Mouse (Mus musculus): ENCODE results near the gene Mast4. TPM values are rescaled to one million over a fixed set of nuclear protein-coding genes. Genes with fewer than 3 reads are reported as not detected.

Mast4 gene
- polyA plus RNA-seq, 1 experiment from 2014 or later, result 18.9 TPM

- H3K4me1 ChIP-seq (ENCODE audit: control insufficient read depth, insufficient read depth, low read length), result no peaks in the 10 kb centered on the region
- no peaks in the 10 kb centered on the region for H3K36me3 ChIP-seq (ENCODE audit: control insufficient read depth, insufficient read depth, low read length)
- no peak overlapping the region for H3K4me2 ChIP-seq (ENCODE audit: low read depth, severe bottlenecking)
- H3K9ac ChIP-seq (ENCODE audit: low read length), result no peak overlapping the region
- ATAC-seq (ENCODE audit: insufficient number of reproducible peaks, low FRiP score, low TSS enrichment, low read depth), result no peak
- no peak overlapping the region for H3K4me3 ChIP-seq (ENCODE audit: low read depth, low read length)
- H3K27ac ChIP-seq (replicated peaks; ENCODE audit: low read depth, low read length), result no peak overlapping the region
- H3K27me3 ChIP-seq (ENCODE audit: control insufficient read depth, insufficient read depth, low read length), result no peaks in the 10 kb centered on the region
- DNase-seq (ENCODE audit: low spot score), result peak; percentile 86
- H3K9me3 ChIP-seq (ENCODE audit: control insufficient read depth, low read length), result no peaks in the 10 kb centered on the region
- 34% methylated on average over 10 of the region's 10 CpGs for WGBS
These were observed 224.4 kb downstream of the Mast4 start for GRCm38 (mm10) chr13:103109872-103110271.

DNA sequence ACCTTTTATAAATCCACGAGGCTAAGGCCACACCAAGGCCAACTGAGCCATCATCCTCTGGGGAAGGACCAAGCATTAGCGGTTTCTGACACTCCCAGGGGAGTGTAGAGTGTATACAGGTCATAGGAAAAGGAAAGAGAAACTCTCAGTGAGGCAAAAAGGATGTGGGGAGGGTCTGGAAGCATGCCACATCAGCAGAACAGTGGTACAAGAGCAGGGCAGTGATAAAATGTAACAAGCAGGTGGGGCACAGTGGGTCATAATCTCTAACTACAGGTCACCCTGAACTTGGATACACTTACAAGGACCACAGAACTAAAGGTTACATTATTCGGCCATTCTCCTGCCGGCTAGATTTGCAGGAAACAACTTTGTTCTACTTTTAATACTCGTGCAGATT is 226.9 kb downstream of the Mast4 start:
- Histone ChIP-seq H3K4me1 (ENCODE audit: control insufficient read depth, insufficient read depth, low read length) (no peaks in the 10 kb centered on the region), H3K27me3 (ENCODE audit: control insufficient read depth, insufficient read depth, low read length) (no peaks in the 10 kb centered on the region), H3K4me3 (ENCODE audit: low read depth, low read length) (no peak overlapping the region), H3K27ac (replicated peaks; ENCODE audit: low read depth, low read length) (no peak overlapping the region), H3K9ac (ENCODE audit: low read length) (no peak overlapping the region), H3K9me3 (ENCODE audit: control insufficient read depth, low read length) (no peaks in the 10 kb centered on the region), H3K36me3 (ENCODE audit: control insufficient read depth, insufficient read depth, low read length) (no peaks in the 10 kb centered on the region), H3K4me2 (ENCODE audit: low read depth, severe bottlenecking) (no peak overlapping the region)
- WGBS, result 90% methylated on average over 5 of the region's 5 CpGs
- DNase-seq (ENCODE audit: low spot score) (no peak), ATAC-seq (ENCODE audit: insufficient number of reproducible peaks, low FRiP score, low TSS enrichment, low read depth) (no peak)

- no peak overlapping the region for H3K9ac ChIP-seq (ENCODE audit: low read length)
- WGBS, result 61% methylated on average over 6 of the region's 6 CpGs
- no peak for DNase-seq (ENCODE audit: low spot score)
- no peaks in the 10 kb centered on the region for H3K4me1 ChIP-seq (ENCODE audit: control insufficient read depth, insufficient read depth, low read length)
- no peak for ATAC-seq (ENCODE audit: insufficient number of reproducible peaks, low FRiP score, low TSS enrichment, low read depth)
- H3K9me3 ChIP-seq (ENCODE audit: control insufficient read depth, low read length), result no peaks in the 10 kb centered on the region
- no peaks in the 10 kb centered on the region for H3K36me3 ChIP-seq (ENCODE audit: control insufficient read depth, insufficient read depth, low read length)
- H3K4me2 ChIP-seq (ENCODE audit: low read depth, severe bottlenecking), result no peak overlapping the region
- no peaks in the 10 kb centered on the region for H3K27me3 ChIP-seq (ENCODE audit: control insufficient read depth, insufficient read depth, low read length)
- H3K4me3 ChIP-seq (ENCODE audit: low read depth, low read length), result no peak overlapping the region
- no peak overlapping the region for H3K27ac ChIP-seq (replicated peaks; ENCODE audit: low read depth, low read length)
These were observed 231.7 kb downstream of the Mast4 start for GRCm38 (mm10) chr13:103102598-103102997.

DNA sequence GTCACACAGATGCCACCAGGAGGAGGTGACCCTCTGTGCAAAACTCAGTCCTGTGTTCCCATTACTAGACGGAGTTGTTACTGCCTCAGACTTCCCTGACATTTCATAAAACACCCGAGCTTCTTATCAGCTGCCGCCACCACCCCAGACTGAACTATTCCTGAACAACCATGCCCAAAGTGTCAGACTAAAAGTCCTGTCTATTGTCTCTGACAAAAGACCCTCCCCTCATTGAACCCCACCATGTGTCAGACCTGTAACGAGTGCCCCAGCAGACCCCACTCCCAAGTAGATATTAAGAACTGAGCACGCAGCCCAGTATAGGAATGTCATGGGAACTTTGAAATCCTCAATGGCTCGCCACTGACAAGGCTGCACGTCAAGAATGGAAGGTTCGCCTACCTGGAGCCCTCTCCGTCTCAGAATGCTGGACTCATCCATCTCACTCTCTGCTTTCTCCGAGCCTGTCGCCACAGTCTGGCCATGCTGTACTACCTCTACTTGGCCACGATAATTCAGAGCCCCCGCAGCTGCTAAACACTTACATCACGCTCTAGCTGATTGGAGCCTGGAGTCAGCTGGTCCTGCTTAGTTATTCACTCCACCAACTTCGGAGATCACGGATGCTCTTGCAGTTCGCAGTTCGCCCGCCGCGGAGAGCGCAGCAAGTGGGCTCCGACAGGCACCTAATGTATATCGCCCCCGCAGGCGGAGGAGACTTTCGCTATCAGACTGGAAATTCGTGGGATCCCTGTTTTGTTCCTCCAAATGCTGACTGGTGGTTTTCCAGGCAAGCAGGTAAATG is 237.7 kb downstream of the Mast4 start:
- peak overlapping the region; percentile 70 for H3K4me2 ChIP-seq (ENCODE audit: low read depth, severe bottlenecking)
- H3K4me1 ChIP-seq (ENCODE audit: control insufficient read depth, insufficient read depth, low read length), result no peaks in the 10 kb centered on the region; the same call in 1 of the 2 replicates
- H3K27ac ChIP-seq (replicated peaks; ENCODE audit: low read depth, low read length), result no peak overlapping the region
- 6% methylated on average over 28 of the region's 28 CpGs for WGBS
- H3K9ac ChIP-seq (ENCODE audit: low read length), result 0 out of 2 replicates have a peak overlapping the region, but pooled peaks have one; percentile 8
- no peaks in the 10 kb centered on the region for H3K9me3 ChIP-seq (ENCODE audit: control insufficient read depth, low read length)
- no peaks in the 10 kb centered on the region for H3K36me3 ChIP-seq (ENCODE audit: control insufficient read depth, insufficient read depth, low read length)
- no peaks in the 10 kb centered on the region for H3K27me3 ChIP-seq (ENCODE audit: control insufficient read depth, insufficient read depth, low read length)
- ATAC-seq (ENCODE audit: insufficient number of reproducible peaks, low FRiP score, low TSS enrichment, low read depth) (peak; percentile 82), DNase-seq (ENCODE audit: low spot score) (peak; percentile 74)
- H3K4me3 ChIP-seq (ENCODE audit: low read depth, low read length), result peak overlapping the region; percentile 31

GRCm38 (mm10) chr13:103095491-103095890 is 238.8 kb downstream of the Mast4 start:
- ATAC-seq (ENCODE audit: insufficient number of reproducible peaks, low FRiP score, low TSS enrichment, low read depth), result no peak
- Histone ChIP-seq H3K36me3 (ENCODE audit: control insufficient read depth, insufficient read depth, low read length) (no peaks in the 10 kb centered on the region), H3K4me2 (ENCODE audit: low read depth, severe bottlenecking) (no peak overlapping the region), H3K27ac (replicated peaks; ENCODE audit: low read depth, low read length) (no peak overlapping the region), H3K4me1 (ENCODE audit: control insufficient read depth, insufficient read depth, low read length) (no peaks in the 10 kb centered on the region; the same call in 1 of the 2 replicates), H3K9me3 (ENCODE audit: control insufficient read depth, low read length) (no peaks in the 10 kb centered on the region), H3K4me3 (ENCODE audit: low read depth, low read length) (no peak overlapping the region), H3K9ac (ENCODE audit: low read length) (no peak overlapping the region), H3K27me3 (ENCODE audit: control insufficient read depth, insufficient read depth, low read length) (no peaks in the 10 kb centered on the region)
- no peak for DNase-seq (ENCODE audit: low spot score)
- 79% methylated on average over 7 of the region's 7 CpGs for WGBS

- H3K9ac ChIP-seq (ENCODE audit: low read length), result no peak overlapping the region
- H3K9me3 ChIP-seq (ENCODE audit: control insufficient read depth, low read length), result no peaks in the 10 kb centered on the region
- H3K4me3 ChIP-seq (ENCODE audit: low read depth, low read length), result no peak overlapping the region
- no peaks in the 10 kb centered on the region for H3K27me3 ChIP-seq (ENCODE audit: control insufficient read depth, insufficient read depth, low read length)
- ATAC-seq (ENCODE audit: insufficient number of reproducible peaks, low FRiP score, low TSS enrichment, low read depth), result no peak
- no peaks in the 10 kb centered on the region for H3K36me3 ChIP-seq (ENCODE audit: control insufficient read depth, insufficient read depth, low read length)
- H3K4me1 ChIP-seq (ENCODE audit: control insufficient read depth, insufficient read depth, low read length), result no peaks in the 10 kb centered on the region; the same call in 1 of the 2 replicates
- DNase-seq (ENCODE audit: low spot score), result no peak
- no peak overlapping the region for H3K27ac ChIP-seq (replicated peaks; ENCODE audit: low read depth, low read length)
- no peak overlapping the region for H3K4me2 ChIP-seq (ENCODE audit: low read depth, severe bottlenecking)
- WGBS, result 80% methylated on average over 5 of the region's 5 CpGs
These were observed 239.7 kb downstream of the Mast4 start for GRCm38 (mm10) chr13:103094595-103094994.

DNA sequence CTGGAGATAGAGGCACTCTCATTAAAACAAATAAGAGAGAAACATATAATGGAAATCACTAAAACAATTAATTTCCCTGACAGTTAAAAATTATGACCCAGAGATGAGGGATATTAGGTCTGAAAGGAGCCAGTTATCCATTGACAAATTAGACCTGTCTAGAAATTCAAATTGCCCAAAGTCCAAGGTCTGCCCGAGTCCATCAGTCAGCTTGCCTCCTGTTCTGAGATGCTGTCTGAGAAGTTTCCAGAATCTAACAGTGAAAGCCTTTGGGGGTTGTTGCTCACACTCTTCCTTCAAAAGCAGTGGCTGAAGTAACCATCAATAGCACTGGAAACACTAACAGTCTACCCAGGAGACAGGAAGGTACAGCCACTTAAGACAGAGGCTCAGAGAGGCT is 240.6 kb downstream of the Mast4 start:
- Histone ChIP-seq H3K36me3 (ENCODE audit: control insufficient read depth, insufficient read depth, low read length) (no peaks in the 10 kb centered on the region), H3K9me3 (ENCODE audit: control insufficient read depth, low read length) (no peaks in the 10 kb centered on the region), H3K4me1 (ENCODE audit: control insufficient read depth, insufficient read depth, low read length) (no peaks in the 10 kb centered on the region; the same call in 1 of the 2 replicates), H3K4me3 (ENCODE audit: low read depth, low read length) (no peak overlapping the region), H3K4me2 (ENCODE audit: low read depth, severe bottlenecking) (no peak overlapping the region), H3K9ac (ENCODE audit: low read length) (no peak overlapping the region), H3K27ac (replicated peaks; ENCODE audit: low read depth, low read length) (no peak overlapping the region), H3K27me3 (ENCODE audit: control insufficient read depth, insufficient read depth, low read length) (no peaks in the 10 kb centered on the region)
- ATAC-seq (ENCODE audit: insufficient number of reproducible peaks, low FRiP score, low TSS enrichment, low read depth) (no peak), DNase-seq (ENCODE audit: low spot score) (no peak)
- whole genome bisulfite sequencing, result 86% methylated on average over 1 of the region's 1 CpGs

DNA sequence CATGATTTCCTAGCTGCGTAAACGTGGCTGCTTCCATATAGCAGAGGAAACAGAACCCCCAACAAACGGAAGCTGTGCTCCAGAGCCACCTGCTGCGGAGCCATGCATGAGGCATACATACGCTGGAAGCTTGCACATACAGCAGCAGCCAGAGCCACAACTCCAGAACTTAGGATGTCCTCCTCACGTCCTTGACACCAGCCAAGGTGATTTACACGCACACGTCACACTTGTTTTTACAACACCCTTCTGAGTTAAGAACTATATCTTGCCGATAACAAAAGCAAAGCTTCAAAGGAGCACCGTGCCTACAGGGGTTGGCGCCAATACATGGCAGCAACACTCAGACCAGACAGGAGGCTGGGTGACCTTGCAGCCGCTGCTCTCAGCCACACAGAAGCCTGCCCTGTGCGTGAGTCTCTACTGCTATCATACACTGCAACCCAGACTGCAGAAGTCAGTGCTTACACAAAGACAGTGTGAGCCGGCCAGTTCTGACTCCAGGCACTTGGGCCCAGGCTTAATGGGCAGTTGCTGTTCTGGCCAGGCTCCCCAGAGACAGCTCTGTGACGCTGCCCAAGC is 248.7 kb downstream of the Mast4 start:
- no peak overlapping the region for H3K4me2 ChIP-seq (ENCODE audit: low read depth, severe bottlenecking)
- no peaks in the 10 kb centered on the region for H3K36me3 ChIP-seq (ENCODE audit: control insufficient read depth, insufficient read depth, low read length)
- no peak overlapping the region for H3K27ac ChIP-seq (replicated peaks; ENCODE audit: low read depth, low read length)

More for the DNA sequence above, 248.7 kb downstream of the Mast4 start:
- H3K27me3 ChIP-seq (ENCODE audit: control insufficient read depth, insufficient read depth, low read length), result no peaks in the 10 kb centered on the region
- no peak for DNase-seq (ENCODE audit: low spot score)
- ATAC-seq (ENCODE audit: insufficient number of reproducible peaks, low FRiP score, low TSS enrichment, low read depth), result no peak
- H3K4me1 ChIP-seq (ENCODE audit: control insufficient read depth, insufficient read depth, low read length), result no peaks in the 10 kb centered on the region
- H3K9me3 ChIP-seq (ENCODE audit: control insufficient read depth, low read length), result no peaks in the 10 kb centered on the region
- no peak overlapping the region for H3K4me3 ChIP-seq (ENCODE audit: low read depth, low read length)
- WGBS, result 76% methylated on average over 15 of the region's 15 CpGs
- no peak overlapping the region for H3K9ac ChIP-seq (ENCODE audit: low read length)
